Mouse (Mus musculus) liver, embryonic 13.5 days (tissue): ENCODE data around the gene Nbeal1. TPM values are rescaled to one million over a fixed set of nuclear protein-coding genes. Genes with fewer than 3 reads are reported as not detected.
A peak's percentile ranks its signal among the peaks of the same experiment; 100 is the strongest.

Experiments used
- ATAC-seq: fragments of 200-750 bp; cut with Nextera tagmentation; 2 replicates; pipeline ENCODE4 v1.8.0; 2017; ENCODE audit warnings: low read depth, mild to moderate bottlenecking, moderate number of reproducible peaks, moderate library complexity
- DNase-seq: peaks from one replicate; pipeline ENCODE4 v3.0.0; 2022
- H3K27ac ChIP-seq: fragments of 300-500 bp; sonication (generic); 2 replicates; pipeline ENCODE4 v1.5.1; 2015; ENCODE audit warnings: moderate library complexity, mild to moderate bottlenecking, inconsistent platforms
- H3K27me3 ChIP-seq: fragments of 300-500 bp; sonication (generic); 2 replicates; pipeline ENCODE4 v1.6.1; 2015; ENCODE audit warnings: mild to moderate bottlenecking, inconsistent platforms
- H3K36me3 ChIP-seq: fragments of 300-500 bp; sonication (generic); 2 replicates; pipeline ENCODE4 v1.6.1; 2015; ENCODE audit warnings: mild to moderate bottlenecking, inconsistent platforms
- H3K4me1 ChIP-seq: fragments of 300-500 bp; sonication (generic); replicated peaks from 2 replicates; pipeline ENCODE4 v1.6.1; 2015; ENCODE audit warnings: inconsistent platforms
- H3K4me2 ChIP-seq: fragments of 300-500 bp; sonication (generic); 2 replicates; pipeline ENCODE4 v1.6.1; 2015; ENCODE audit warnings: inconsistent platforms, mild to moderate bottlenecking, moderate library complexity
- H3K4me3 ChIP-seq: fragments of 300-500 bp; sonication (generic); replicated peaks from 2 replicates; pipeline ENCODE4 v1.5.1; 2015; ENCODE audit warnings: mild to moderate bottlenecking, inconsistent platforms
- H3K9ac ChIP-seq: fragments of 300-500 bp; sonication (generic); 2 replicates; pipeline ENCODE4 v1.6.1; 2015; ENCODE audit warnings: mild to moderate bottlenecking, inconsistent platforms
- H3K9me3 ChIP-seq: fragments of 300-500 bp; sonication (generic); replicated peaks from 2 replicates; pipeline ENCODE4 v1.6.1; 2016; ENCODE audit warnings: inconsistent platforms
- WGBS: fragments of 180-500 bp; shearing (Covaris S2); methylation state at CpG from one replicate; pipeline ENCODE4 v1.1.7; 2015; ENCODE audit not compliant: insufficient replicate concordance; 5-methylcytosine and 5-hydroxymethylcytosine counted together
- polyA plus RNA-seq: library from polyadenylated mRNA; unstranded; fragments of >200 nt; fragmentation: Nextera tagmentation; extraction: Ambion mirVana; gene quantifications from 2 replicates; pipeline ENCODE4 v1.2.1, GENCODE M21; 2015

The Nbeal1 gene
- polyA plus RNA-seq, 1 experiment from 2014 or later, result 1.4 TPM

DNA sequence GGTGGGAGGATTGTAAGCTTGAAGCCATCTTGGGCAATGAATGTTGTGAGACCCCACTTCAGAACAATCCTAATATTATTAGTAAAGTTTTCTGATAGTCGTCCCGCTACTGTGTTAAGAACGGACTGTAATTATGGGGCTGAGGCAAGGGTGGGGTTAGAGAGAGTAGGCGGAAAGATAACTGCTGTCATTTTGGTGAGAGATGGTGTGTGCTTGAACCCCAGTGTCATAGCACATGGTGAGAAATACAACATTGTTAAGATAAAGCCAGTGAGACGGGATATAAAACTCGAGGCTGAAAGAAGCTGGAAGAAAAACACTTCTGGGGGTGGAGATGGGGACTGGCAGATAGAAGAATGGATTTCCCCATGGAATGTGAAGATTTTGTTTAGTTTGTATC is 164.3 kb downstream of the Nbeal1 start:
- Histone ChIP-seq H3K27me3 (no peaks in the 10 kb centered on the region), H3K9me3 (peaks cover 5% of the 10 kb centered on the region), H3K36me3 (peaks cover 6% of the 10 kb centered on the region; the same call in 1 of the 2 replicates), H3K9ac (peak overlapping the region; percentile 74; the same call in 1 of the 2 replicates), H3K4me1 (peaks cover 36% of the 10 kb centered on the region), H3K27ac (no peak overlapping the region), H3K4me3 (peak overlapping the region; percentile 70), H3K4me2 (peak overlapping the region; percentile 87)
- ATAC-seq (no peak), DNase-seq (no peak)
- 48% methylated on average over 6 of the region's 6 CpGs for WGBS

DNA sequence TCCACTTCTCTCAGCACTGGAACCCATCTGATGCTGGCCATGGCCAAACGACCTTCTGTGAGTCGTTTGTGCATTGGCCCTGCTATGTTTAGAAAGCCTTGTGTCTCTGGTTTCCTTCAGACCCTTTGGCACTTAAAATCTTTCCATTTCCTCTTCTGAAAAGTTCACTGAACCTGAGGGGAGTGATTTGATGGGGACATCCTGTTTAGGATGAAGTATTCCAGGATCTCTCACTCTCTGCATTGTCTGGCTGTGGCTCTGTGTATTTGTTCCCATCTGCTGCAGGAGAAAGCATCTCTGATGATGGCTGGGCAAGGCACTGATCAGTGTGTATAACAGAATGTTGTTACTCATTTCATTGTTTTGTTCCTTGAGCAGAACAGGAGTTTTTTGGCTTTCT is 165.3 kb downstream of the Nbeal1 start:
- Histone ChIP-seq H3K27ac (no peak overlapping the region), H3K9ac (no peak overlapping the region), H3K36me3 (peaks cover 13% of the 10 kb centered on the region; the same call in 1 of the 2 replicates), H3K4me2 (no peak overlapping the region), H3K4me3 (no peak overlapping the region), H3K27me3 (no peaks in the 10 kb centered on the region), H3K4me1 (peaks cover 36% of the 10 kb centered on the region), H3K9me3 (peaks cover 10% of the 10 kb centered on the region)
- no peak for DNase-seq
- no peak for ATAC-seq
- 51% methylated on average over 2 of the region's 2 CpGs for WGBS

DNA sequence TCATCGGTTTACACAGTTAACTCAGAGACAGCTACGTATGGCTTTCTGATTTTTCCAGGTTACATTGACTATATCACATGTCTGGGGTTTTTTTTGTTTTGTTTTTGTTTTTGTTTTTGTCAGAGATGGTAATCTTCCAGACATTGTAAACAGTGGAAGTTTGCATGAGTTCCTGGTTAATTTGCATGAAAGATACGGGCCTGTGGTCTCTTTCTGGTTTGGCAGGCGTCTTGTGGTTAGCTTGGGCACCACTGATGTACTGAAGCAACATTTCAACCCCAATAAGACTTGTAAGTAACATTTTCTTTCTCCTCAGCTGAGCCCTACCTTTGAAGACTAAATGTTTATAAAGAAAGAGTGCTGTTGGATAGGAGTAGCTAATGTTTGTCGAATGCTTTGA is 172.4 kb downstream of the Nbeal1 start:
- Histone ChIP-seq H3K36me3 (peaks cover 32% of the 10 kb centered on the region), H3K9me3 (peaks cover 10% of the 10 kb centered on the region), H3K4me2 (no peak overlapping the region), H3K27me3 (no peaks in the 10 kb centered on the region), H3K4me1 (no peaks in the 10 kb centered on the region), H3K4me3 (no peak overlapping the region), H3K27ac (no peak overlapping the region), H3K9ac (no peak overlapping the region)
- ATAC-seq (no peak), DNase-seq (no peak)
- WGBS, result 69% methylated on average over 5 of the region's 5 CpGs

DNA sequence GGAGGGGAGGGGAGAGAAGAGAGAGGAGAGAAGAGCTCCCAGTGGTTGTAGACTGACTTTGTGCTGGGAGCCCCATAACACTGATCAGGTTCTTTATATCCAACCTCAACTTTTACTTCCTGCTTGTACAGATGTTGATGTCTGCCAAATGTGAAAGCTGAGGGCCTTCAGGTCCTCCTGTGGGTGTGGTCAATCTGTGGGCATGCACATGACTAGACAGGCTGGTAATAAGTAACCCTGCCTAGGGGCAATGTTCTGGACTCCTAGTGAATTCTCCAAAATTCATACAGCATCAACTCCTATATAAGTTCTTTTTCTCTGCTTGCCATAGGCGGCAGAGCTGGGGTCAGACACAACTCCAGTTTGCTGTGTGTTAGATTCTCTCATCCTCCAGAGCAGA is 181.2 kb downstream of the Nbeal1 start:
- Histone ChIP-seq H3K36me3 (peaks cover 31% of the 10 kb centered on the region), H3K27me3 (no peaks in the 10 kb centered on the region), H3K9me3 (no peaks in the 10 kb centered on the region), H3K4me1 (no peaks in the 10 kb centered on the region), H3K9ac (no peak overlapping the region), H3K27ac (no peak overlapping the region), H3K4me2 (no peak overlapping the region), H3K4me3 (no peak overlapping the region)
- DNase-seq (no peak), ATAC-seq (no peak)
- 80% methylated on average over 1 of the region's 1 CpGs for WGBS

GRCm38 (mm10) chr1:60376556-60376955 is 196.2 kb downstream of the Nbeal1 start:
- Histone ChIP-seq H3K9me3 (no peaks in the 10 kb centered on the region), H3K9ac (no peak overlapping the region), H3K4me3 (no peak overlapping the region), H3K4me2 (no peak overlapping the region), H3K4me1 (no peaks in the 10 kb centered on the region), H3K36me3 (peaks cover 60% of the 10 kb centered on the region), H3K27me3 (no peaks in the 10 kb centered on the region), H3K27ac (no peak overlapping the region)
- DNase-seq (no peak), ATAC-seq (no peak)
- 63% methylated on average over 1 of the region's 1 CpGs for WGBS

- H3K36me3 ChIP-seq, result peaks cover 52% of the 10 kb centered on the region
- 86% methylated on average over 3 of the region's 3 CpGs for WGBS
- ATAC-seq, result no peak
- no peak overlapping the region for H3K9ac ChIP-seq
- no peaks in the 10 kb centered on the region for H3K9me3 ChIP-seq
- no peak overlapping the region for H3K27ac ChIP-seq
- no peak overlapping the region for H3K4me2 ChIP-seq
- DNase-seq, result no peak
- no peaks in the 10 kb centered on the region for H3K4me1 ChIP-seq
- no peak overlapping the region for H3K4me3 ChIP-seq
- H3K27me3 ChIP-seq, result no peaks in the 10 kb centered on the region
Observed at GRCm38 (mm10) chr1:60381910-60382309, 201.5 kb downstream of the Nbeal1 start.

Other genes starting within 250 kb of the Nbeal1 start
- gene Ica1l, start 137.4 kb upstream of the Nbeal1 start, polyA plus RNA-seq, result 0.41 and 0.44 TPM in 2 replicates
- gene Carf, start 82.4 kb upstream of the Nbeal1 start, polyA plus RNA-seq, result 2.0 and 3.1 TPM in 2 replicates
- 63.7 and 65.9 TPM in 2 replicates for gene Wdr12, start 82.0 kb upstream of the Nbeal1 start, polyA plus RNA-seq
- gene Cyp20a1, start 162.7 kb downstream of the Nbeal1 start, polyA plus RNA-seq, result 11.3 and 14.3 TPM in 2 replicates
- 4.4 and 5.4 TPM in 2 replicates for gene Abi2, start 229.0 kb downstream of the Nbeal1 start, polyA plus RNA-seq